20 mouse cellular contexts compared by ENCODE assay signal in genomic region chr12:76750866-76751459, GRCm38 (mm10). TPM values are rescaled to one million over a fixed set of nuclear protein-coding genes. Genes with fewer than 3 reads are reported as not detected.
DNase-seq lines count a peak whose midpoint lies in the region; ATAC-seq lines count a peak whose summit lies in the region.
"Had no signal": no experiment of that assay in that cellular context is flagged by ENCODE, and none has a peak within 500 bp of the region (broad histone marks: within the 10 kb centered on the region; RNA-seq: fewer than 3 reads in every experiment).

No protein-coding gene starts in this region.

- no peak overlapping the region for H3K27ac ChIP-seq in embryonic facial prominence, embryonic 14.5 days (replicated peaks; ENCODE audit: low read depth, low read length)
- H3K27ac ChIP-seq in embryonic facial prominence, embryonic 10.5 days (replicated peaks): no peak overlapping the region
- no peak overlapping the region for H3K27ac ChIP-seq in forebrain, embryonic 11.5 days (ENCODE audit: low read depth, low read length)
- H3K27ac ChIP-seq: forebrain, embryonic 12.5 days; heart, embryonic 13.5 days; hindbrain, embryonic 15.5 days had no signal

- no peaks in the 10 kb centered on the region for H3K4me1 ChIP-seq in embryonic facial prominence, embryonic 14.5 days (ENCODE audit: control insufficient read depth, insufficient read depth, low read length)
- no peaks in the 10 kb centered on the region for H3K4me1 ChIP-seq in embryonic facial prominence, embryonic 10.5 days
- H3K4me1 ChIP-seq in forebrain, embryonic 11.5 days (replicated peaks; ENCODE audit: control insufficient read depth, insufficient read depth, low read length): no peaks in the 10 kb centered on the region
- H3K4me1 ChIP-seq: forebrain, embryonic 12.5 days; heart, embryonic 13.5 days; hindbrain, embryonic 15.5 days had no signal

- H3K9me3 ChIP-seq in embryonic facial prominence, embryonic 14.5 days (ENCODE audit: control insufficient read depth, low read length): no peaks in the 10 kb centered on the region
- H3K9me3 ChIP-seq in embryonic facial prominence, embryonic 10.5 days: peaks cover 4% of the 10 kb centered on the region; the same call in 1 of the 2 replicates
- no peaks in the 10 kb centered on the region for H3K9me3 ChIP-seq in forebrain, embryonic 11.5 days (ENCODE audit: control insufficient read depth, low read length)
- H3K9me3 ChIP-seq: forebrain, embryonic 12.5 days; heart, embryonic 13.5 days; hindbrain, embryonic 15.5 days had no signal

- WGBS in embryonic facial prominence, embryonic 14.5 days: 70% methylated on average over 16 of the region's 16 CpGs
- WGBS in embryonic facial prominence, embryonic 10.5 days: 73% methylated on average over 16 of the region's 16 CpGs
- 81% methylated on average over 16 of the region's 16 CpGs for WGBS in forebrain, embryonic 11.5 days

- no peaks in the 10 kb centered on the region for H3K27me3 ChIP-seq in embryonic facial prominence, embryonic 14.5 days (replicated peaks; ENCODE audit: control insufficient read depth, insufficient read depth, low read length)
- H3K27me3 ChIP-seq in embryonic facial prominence, embryonic 10.5 days (replicated peaks; ENCODE audit: low read depth, poor library complexity, severe bottlenecking): 0 out of 2 replicates have a peak, but pooled peaks cover 4% of the 10 kb centered on the region
- H3K27me3 ChIP-seq in forebrain, embryonic 11.5 days (ENCODE audit: control insufficient read depth, insufficient read depth, low read length): no peaks in the 10 kb centered on the region
- H3K27me3 ChIP-seq: forebrain, embryonic 12.5 days; hindbrain, embryonic 15.5 days had no signal

- no peak overlapping the region for H3K9ac ChIP-seq in embryonic facial prominence, embryonic 14.5 days (ENCODE audit: low read depth, low read length)
- no peak overlapping the region for H3K9ac ChIP-seq in forebrain, embryonic 11.5 days (ENCODE audit: low read length)
- H3K9ac ChIP-seq: forebrain, embryonic 12.5 days; heart, embryonic 13.5 days; hindbrain, embryonic 15.5 days had no signal

- H3K4me2 ChIP-seq in embryonic facial prominence, embryonic 14.5 days (ENCODE audit: low read depth, low read length): no peak overlapping the region
- no peak overlapping the region for H3K4me2 ChIP-seq in forebrain, embryonic 11.5 days (ENCODE audit: low read depth, low read length, severe bottlenecking)
- H3K4me2 ChIP-seq: forebrain, embryonic 12.5 days; heart, embryonic 13.5 days; hindbrain, embryonic 15.5 days had no signal

- peak; percentile 77; the same call in 1 of the 2 replicates for ATAC-seq in embryonic facial prominence, embryonic 14.5 days (ENCODE audit: low read depth)
- no peak for ATAC-seq in forebrain, embryonic 11.5 days (replicated peaks; ENCODE audit: low FRiP score)
- no peak for ATAC-seq in CD4-positive, CD25-positive, alpha-beta regulatory T cell, adult 4 months
- ATAC-seq: forebrain, embryonic 16.5 days; intestine, postnatal 0 days had no signal

- H3K36me3 ChIP-seq in embryonic facial prominence, embryonic 14.5 days (ENCODE audit: control insufficient read depth, insufficient read depth, low read length): no peaks in the 10 kb centered on the region
- H3K36me3 ChIP-seq in embryonic facial prominence, embryonic 10.5 days (replicated peaks): no peaks in the 10 kb centered on the region
- H3K36me3 ChIP-seq in forebrain, embryonic 11.5 days (ENCODE audit: control insufficient read depth, insufficient read depth, low read length): no peaks in the 10 kb centered on the region
- H3K36me3 ChIP-seq: forebrain, embryonic 12.5 days; G1E; heart, embryonic 13.5 days; hindbrain, embryonic 15.5 days had no signal

- H3K4me3 ChIP-seq in embryonic facial prominence, embryonic 14.5 days (ENCODE audit: low read depth, low read length): no peak overlapping the region
- H3K4me3 ChIP-seq in embryonic facial prominence, embryonic 10.5 days: no peak overlapping the region
- no peak overlapping the region for H3K4me3 ChIP-seq in forebrain, embryonic 11.5 days (ENCODE audit: low read depth, low read length)
- H3K4me3 ChIP-seq: forebrain, embryonic 12.5 days; heart, embryonic 13.5 days; hindbrain, embryonic 15.5 days had no signal

- DNase-seq in embryonic facial prominence, embryonic 14.5 days (ENCODE audit: low spot score): peak; percentile 16
- no peak for DNase-seq in embryonic facial prominence, embryonic 10.5 days (ENCODE audit: low spot score)
- DNase-seq in brain, adult 2 months (ENCODE audit: low read depth, low spot score): peak; percentile 66
- peak; percentile 47 for DNase-seq in cerebellum, adult 8-10 months
- peak; percentile 58 to 63 for DNase-seq in cerebellum, postnatal 14 days
- DNase-seq in forebrain, embryonic 11.5 days (ENCODE audit: low spot score): no peak
- DNase-seq in yolk sac, embryonic 10.5 days (ENCODE audit: low spot score): no peak
- DNase-seq: adrenal gland, postnatal 14 days; gastrocnemius, postnatal 14 days; heart, postnatal 36 days; kidney, adult 8-10 months had no signal

RNA-seq across cellular contexts. Expression of gene Churc1, which starts 14.4 kb away (rescaled TPM):
- 88.8 and 99.4 TPM in 2 replicates for polyA plus RNA-seq in embryonic facial prominence, embryonic 14.5 days (2014; fragmentation: Nextera tagmentation; extraction: Ambion mirVana)
- 97.1 and 101 TPM in 2 replicates for polyA plus RNA-seq in embryonic facial prominence, embryonic 10.5 days (2016; fragmentation: Nextera tagmentation; extraction: Ambion mirVana)
- 88.7 and 91.3 TPM in 2 replicates for polyA plus RNA-seq in forebrain, embryonic 11.5 days (2014; fragmentation: Nextera tagmentation; extraction: Ambion mirVana)
- 100 to 1,000 TPM; 129 to 145 TPM for polyA plus RNA-seq in CD4-positive, CD25-positive, alpha-beta regulatory T cell, adult 4 months (2017; shearing (Covaris generic))

RNA-seq across cellular contexts. Expression of gene Fntb, which starts 14.4 kb away (rescaled TPM):
- polyA plus RNA-seq in embryonic facial prominence, embryonic 14.5 days (2014; fragmentation: Nextera tagmentation; extraction: Ambion mirVana): 41.4 and 44.6 TPM in 2 replicates
- polyA plus RNA-seq in embryonic facial prominence, embryonic 10.5 days (2016; fragmentation: Nextera tagmentation; extraction: Ambion mirVana): 50.3 and 50.4 TPM in 2 replicates
- 44.7 and 47.4 TPM in 2 replicates for polyA plus RNA-seq in forebrain, embryonic 11.5 days (2014; fragmentation: Nextera tagmentation; extraction: Ambion mirVana)
- 10 to 100 TPM; 28.8 to 30.3 TPM for polyA plus RNA-seq in CD4-positive, CD25-positive, alpha-beta regulatory T cell, adult 4 months (2017; shearing (Covaris generic))

RNA-seq across cellular contexts. Expression of gene Sptb, which starts 40.6 kb away (rescaled TPM):
- polyA plus RNA-seq in embryonic facial prominence, embryonic 14.5 days (2014; fragmentation: Nextera tagmentation; extraction: Ambion mirVana): 2.3 and 3.3 TPM in 2 replicates
- 4.5 and 5.0 TPM in 2 replicates for polyA plus RNA-seq in embryonic facial prominence, embryonic 10.5 days (2016; fragmentation: Nextera tagmentation; extraction: Ambion mirVana)
- polyA plus RNA-seq in forebrain, embryonic 11.5 days (2014; fragmentation: Nextera tagmentation; extraction: Ambion mirVana): 4.8 and 5.9 TPM in 2 replicates
- polyA plus RNA-seq in CD4-positive, CD25-positive, alpha-beta regulatory T cell, adult 4 months (2017; shearing (Covaris generic)): under 1 TPM; 0.23 to 0.44 TPM

RNA-seq across cellular contexts. Expression of gene Gpx2, which starts 44.4 kb away (rescaled TPM):
- 4.2 and 6.8 TPM in 2 replicates for polyA plus RNA-seq in embryonic facial prominence, embryonic 14.5 days (2014; fragmentation: Nextera tagmentation; extraction: Ambion mirVana)
- polyA plus RNA-seq in embryonic facial prominence, embryonic 10.5 days (2016; fragmentation: Nextera tagmentation; extraction: Ambion mirVana): 0.55 and 1.3 TPM in 2 replicates
- polyA plus RNA-seq in forebrain, embryonic 11.5 days (2014; fragmentation: Nextera tagmentation; extraction: Ambion mirVana): 0.20 TPM in 1 of 2 replicates, not detected in the other
- not detected for polyA plus RNA-seq in CD4-positive, CD25-positive, alpha-beta regulatory T cell, adult 4 months (2017; shearing (Covaris generic))
- polyA plus RNA-seq: G1E; heart, postnatal 0 days; hindbrain, embryonic 11.5 days; hindbrain, embryonic 15.5 days had no signal

Comparison
In these comparisons a context has a peak if more than half of its experiments do, and no peak if none do; other contexts are left out.
1. DNase-seq: peak in embryonic facial prominence, embryonic 14.5 days (single experiment), brain, adult 2 months (single experiment), cerebellum, adult 8-10 months (single experiment) and cerebellum, postnatal 14 days (2 of 2); none in embryonic facial prominence, embryonic 10.5 days (single experiment), forebrain, embryonic 11.5 days (single experiment) and yolk sac, embryonic 10.5 days (single experiment).